Comparison of ENCODE assay signal across 17 mouse cellular contexts in the genomic region with DNA sequence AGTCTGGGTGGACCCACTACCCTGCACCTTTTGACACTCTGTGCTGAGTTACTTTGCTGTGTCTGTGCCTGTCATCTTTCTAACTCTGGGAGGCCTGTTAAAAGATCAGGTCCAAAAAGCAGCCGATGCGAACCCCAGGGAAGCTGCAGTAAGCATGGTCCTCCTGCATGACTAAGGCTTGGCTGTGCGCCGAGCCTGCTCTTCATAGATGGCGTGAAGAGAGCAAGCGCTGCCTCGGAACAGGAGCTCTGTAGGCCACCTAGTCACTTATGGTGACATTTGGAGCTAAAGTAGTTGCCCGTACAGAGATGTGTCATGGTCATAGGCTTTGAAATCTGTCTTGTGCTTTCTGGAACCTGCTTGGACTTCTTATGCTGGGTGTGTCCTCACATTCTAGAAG. TPM values are rescaled to one million over a fixed set of nuclear protein-coding genes. Genes with fewer than 3 reads are reported as not detected.
DNase-seq lines count a peak whose midpoint lies in the region.
"Had no signal": no experiment of that assay in that cellular context is flagged by ENCODE, and none has a peak within 500 bp of the region (broad histone marks: within the 10 kb centered on the region; RNA-seq: fewer than 3 reads in every experiment).

No protein-coding gene starts in this region.

- DNase-seq in cerebellum, postnatal 25 days = peak; percentile 34 to 63
- no peak for DNase-seq in cerebellum, adult 8-10 months
- DNase-seq in heart, adult 11 months = peak; percentile 88
- no peak for DNase-seq in heart, adult 18-20 months
- peak; percentile 16 for DNase-seq in brain, adult 2 months (ENCODE audit: low read depth, low spot score)
- no peak for DNase-seq in lung, postnatal 36 days
- DNase-seq: adrenal gland, adult 2 months; adrenal gland, postnatal 14 days; forebrain, postnatal 0 days; gastrocnemius, postnatal 36 days; heart, postnatal 10 days; heart, postnatal 36 days; kidney, adult 11 months had no signal

RNA-seq across cellular contexts. Expression of gene Adam30, which starts 27.8 kb away (rescaled TPM):
- total RNA-seq in heart, adult 18-20 months (2021) = not detected
- total RNA-seq: adrenal gland, adult 2 months; adrenal gland, postnatal 14 days; adrenal gland, postnatal 4 days; forebrain, postnatal 0 days; gastrocnemius, adult 8-10 months; gastrocnemius, postnatal 36 days; granulocyte monocyte progenitor cell, adult 5-6 weeks; heart, postnatal 36 days; MEL had no signal

Comparison
In these comparisons a context has a peak if more than half of its experiments do, and no peak if none do; other contexts are left out.
1. DNase-seq: peak in cerebellum, postnatal 25 days (2 of 2), heart, adult 11 months (single experiment) and brain, adult 2 months (single experiment); none in cerebellum, adult 8-10 months (single experiment), heart, adult 18-20 months (0 of 2) and lung, postnatal 36 days (single experiment).